Mouse (Mus musculus): Measurements from ENCODE around the gene Cwc25.

The Cwc25 gene

GRCm38 (mm10) chr11:97697891-97698529 lies 68.3 kb downstream of the Cwc25 start:
- no peak for DNase-seq

GRCm38 (mm10) chr11:97697199-97697890 lies 69.0 kb downstream of the Cwc25 start:
- DNase-seq, result no peak

- no peak for DNase-seq
Measured at GRCm38 (mm10) chr11:97696669-97697068, 69.7 kb downstream of the Cwc25 start.

- DNase-seq, result no peak
Measured at GRCm38 (mm10) chr11:97695712-97696401, 70.5 kb downstream of the Cwc25 start.

Measured in cerebellum, postnatal 36 days (tissue).